Mouse (Mus musculus) CH12.LX (cell line): ENCODE measurements around the gene Ubfd1.

Experiments used
- CTCF ChIP-seq, 2 experiments: IDR thresholded peaks in 1 of 2; conservative IDR thresholded peaks in 1 of 2; 2 replicates each; pipeline ENCODE4 v1.5.1; 2011 to 2012; ENCODE audit warnings: low read depth in 2 of 2, low read length in 2 of 2, improper control_type of control experiment in 1 of 2, inconsistent platforms in 1 of 2, mild to moderate bottlenecking in 1 of 2, moderate library complexity in 1 of 2
- EP300 ChIP-seq: IDR thresholded peaks from 2 replicates; pipeline ENCODE4 v1.6.1; 2011; ENCODE audit warnings: low read length, improper control_type of control experiment
- HCFC1 ChIP-seq: IDR thresholded peaks from 2 replicates; pipeline ENCODE4 v1.6.1; 2012; ENCODE audit warnings: low read depth, mild to moderate bottlenecking, inconsistent platforms, low read length, improper control_type of control experiment
- KAT2A ChIP-seq: IDR thresholded peaks from 2 replicates; pipeline ENCODE4 v1.6.1; 2012; ENCODE audit warnings: low read length, improper control_type of control experiment, inconsistent platforms; ENCODE audit not compliant: insufficient replicate concordance
- MAX ChIP-seq: IDR thresholded peaks from 2 replicates; pipeline ENCODE4 v1.6.1; 2011; ENCODE audit warnings: low read length, improper control_type of control experiment
- MYC ChIP-seq: IDR thresholded peaks from 2 replicates; pipeline ENCODE4 v1.6.1; 2011; ENCODE audit warnings: low read depth, mild to moderate bottlenecking, improper control_type of control experiment, low read length
- POLR2A ChIP-seq: IDR thresholded peaks from 2 replicates; pipeline ENCODE4 v1.6.1; 2011; ENCODE audit warnings: low read depth, mild to moderate bottlenecking, improper control_type of control experiment, low read length
- SMC3 ChIP-seq: IDR thresholded peaks from 2 replicates; pipeline ENCODE4 v1.6.1; 2011; ENCODE audit warnings: low read depth, low read length, improper control_type of control experiment
- ZMIZ1 ChIP-seq: IDR thresholded peaks from 2 replicates; pipeline ENCODE4 v1.6.1; 2012; ENCODE audit warnings: low read depth, mild to moderate bottlenecking, inconsistent platforms, low read length, improper control_type of control experiment

DNA sequence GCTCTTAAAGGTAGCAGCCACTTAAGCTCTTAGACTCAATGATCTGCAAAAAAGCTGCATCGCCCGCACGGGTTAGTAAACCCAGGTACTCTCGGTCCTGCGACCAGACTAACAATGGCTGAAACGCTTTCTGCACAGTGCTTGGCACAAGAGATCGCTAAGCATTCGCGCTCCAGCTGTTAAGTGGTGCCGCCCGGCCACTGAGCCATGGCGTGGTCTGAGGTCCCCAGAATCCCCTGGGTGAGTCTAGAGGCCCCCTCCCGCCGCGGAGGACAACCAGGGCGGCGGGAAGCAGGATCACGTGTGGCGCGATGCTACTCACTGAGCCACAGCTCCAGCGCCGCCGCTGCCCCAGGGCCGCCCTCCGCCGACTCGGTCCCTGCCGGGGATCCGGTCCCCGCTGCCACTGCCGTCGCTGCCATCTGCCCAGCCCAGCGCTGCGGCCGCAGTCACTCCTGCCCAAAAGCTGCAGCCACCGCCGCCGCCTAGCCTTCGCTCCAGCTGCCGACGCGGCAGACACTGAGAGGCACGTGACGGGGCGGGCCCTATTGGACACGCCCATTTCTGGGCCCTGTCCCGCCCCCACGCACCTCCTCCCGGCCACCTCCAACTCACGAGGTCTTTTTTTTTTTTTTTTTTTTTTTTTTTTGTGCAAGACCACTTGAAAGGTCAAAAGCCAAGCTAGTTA, 46.2 kb upstream of the Ubfd1 start, which contains the start of gene Gga2:
- 0 out of 2 replicates have a peak, but pooled peaks have one; percentile 20 for TF ChIP-seq MYC
- peak; percentile 86 for TF ChIP-seq POLR2A
- no peak for TF ChIP-seq KAT2A
- no peak for TF ChIP-seq CTCF (conservative IDR thresholded peaks at IDR 0.05 in 1 of 2, IDR thresholded peaks at IDR 0.05 in 1 of 2; ENCODE audit: low read depth in 2 of 2, low read length in 2 of 2)
- peak; percentile 94 for TF ChIP-seq MAX
- TF ChIP-seq ZMIZ1 = peak; percentile 60; the same call in 1 of the 2 replicates
- TF ChIP-seq SMC3 = no peak
- peak; percentile 20; the same call in 1 of the 2 replicates for TF ChIP-seq EP300
- no peak; the same call in 1 of the 2 replicates for TF ChIP-seq HCFC1
